Mouse (Mus musculus) lung, postnatal 0 days (tissue): ENCODE measurements at regions not wholly inside any gene's neighbourhood (a gene's known extent, or its start where the extent isn't known, plus 50 kb on each side); places are given as distances from the start of the nearest gene placed in this dataset.
A peak's percentile ranks its signal among the peaks of the same experiment; 100 is the strongest.

Experiments
- ATAC-seq: fragments of 200-750 bp; cut with Nextera tagmentation; 2 replicates; pipeline ENCODE4 v1.8.0; 2017; ENCODE audit warnings: moderate library complexity
- DNase-seq: peaks from one replicate; pipeline ENCODE4 v3.0.0-alpha.2; 2016; ENCODE audit warnings: low spot score
- H3K27ac ChIP-seq: fragments of 300-500 bp; sonication (generic); 2 replicates; pipeline ENCODE4 v1.5.1; 2014; ENCODE audit warnings: antibody characterized with exemption, mild to moderate bottlenecking, low read length, mixed read lengths
- H3K27me3 ChIP-seq: fragments of 300-500 bp; sonication (generic); replicated peaks from 2 replicates; pipeline ENCODE4 v1.6.1; 2014; ENCODE audit warnings: low read length, mixed read lengths; ENCODE audit not compliant: insufficient read depth
- H3K36me3 ChIP-seq: fragments of 300-500 bp; sonication (generic); 2 replicates; pipeline ENCODE4 v1.6.1; 2014; ENCODE audit warnings: low read length, mixed read lengths; ENCODE audit not compliant: insufficient read depth
- H3K4me1 ChIP-seq: fragments of 300-500 bp; sonication (generic); 2 replicates; pipeline ENCODE4 v1.6.1; 2014; ENCODE audit warnings: antibody characterized with exemption, low read depth, low read length, mixed read lengths; ENCODE audit not compliant: insufficient read depth
- H3K4me2 ChIP-seq: fragments of 300-500 bp; sonication (generic); replicated peaks from 2 replicates; pipeline ENCODE4 v1.6.1; 2014; ENCODE audit warnings: low read depth, mild to moderate bottlenecking, low read length, moderate library complexity, mixed read lengths
- H3K4me3 ChIP-seq: fragments of 300-500 bp; sonication (generic); 2 replicates; pipeline ENCODE4 v1.5.1; 2014; ENCODE audit warnings: low read depth, low read length
- H3K9ac ChIP-seq: fragments of 300-500 bp; sonication (generic); replicated peaks from 2 replicates; pipeline ENCODE4 v1.6.1; 2014; ENCODE audit warnings: low read depth, mild to moderate bottlenecking
- H3K9me3 ChIP-seq: fragments of 300-500 bp; sonication (generic); 2 replicates; pipeline ENCODE4 v1.6.1; 2016; ENCODE audit warnings: low read length, mixed read lengths
- CTCF ChIP-seq: IDR thresholded peaks from 2 replicates; pipeline ENCODE4 v1.5.1; 2016; ENCODE audit warnings: antibody characterized with exemption, mild to moderate bottlenecking
- EP300 ChIP-seq: IDR thresholded peaks from 2 replicates; pipeline ENCODE4 v1.6.1; 2016; ENCODE audit warnings: antibody characterized with exemption, mild to moderate bottlenecking, control low read depth
- WGBS: fragments of 180-500 bp; shearing (Covaris S2); extraction: QIAGEN DNeasy Blood & Tissue Kit; methylation state at CpG from one replicate; pipeline ENCODE4 v1.1.7; 2014; 5-methylcytosine and 5-hydroxymethylcytosine counted together

GRCm38 (mm10) chr1:63910765-63911164 is 141.7 kb upstream of the 4933402D24Rik start:
- ATAC-seq (no peak), DNase-seq (no peak)
- TF ChIP-seq CTCF (no peak), EP300 (no peak)
- Histone ChIP-seq H3K4me3 (no peak overlapping the region), H3K36me3 (no peaks in the 10 kb centered on the region), H3K4me2 (no peak overlapping the region), H3K4me1 (no peaks in the 10 kb centered on the region), H3K27ac (no peak overlapping the region), H3K9ac (no peak overlapping the region), H3K27me3 (no peaks in the 10 kb centered on the region), H3K9me3 (no peaks in the 10 kb centered on the region)
- WGBS, result 66% methylated on average over 3 of the region's 3 CpGs

- no peak for ATAC-seq
- Histone ChIP-seq H3K36me3 (no peaks in the 10 kb centered on the region), H3K9ac (no peak overlapping the region), H3K27ac (no peak overlapping the region), H3K27me3 (no peaks in the 10 kb centered on the region), H3K4me1 (no peaks in the 10 kb centered on the region), H3K4me2 (no peak overlapping the region), H3K4me3 (no peak overlapping the region), H3K9me3 (no peaks in the 10 kb centered on the region)
- 87% methylated on average over 2 of the region's 2 CpGs for WGBS
- TF ChIP-seq EP300, result no peak
- TF ChIP-seq CTCF, result no peak
- DNase-seq, result no peak
Observed at GRCm38 (mm10) chr1:63909191-63909590, 140.1 kb upstream of the 4933402D24Rik start.

GRCm38 (mm10) chr1:63903620-63904019 is 134.6 kb upstream of the 4933402D24Rik start:
- H3K9ac ChIP-seq, result no peak overlapping the region
- DNase-seq (no peak), ATAC-seq (no peak)
- no peaks in the 10 kb centered on the region for H3K4me1 ChIP-seq
- no peak overlapping the region for H3K4me2 ChIP-seq
- H3K27ac ChIP-seq, result no peak overlapping the region
- H3K4me3 ChIP-seq, result no peak overlapping the region
- H3K27me3 ChIP-seq, result no peaks in the 10 kb centered on the region
- 67% methylated on average over 4 of the region's 4 CpGs for WGBS
- no peaks in the 10 kb centered on the region for H3K9me3 ChIP-seq
- TF ChIP-seq CTCF, result no peak
- TF ChIP-seq EP300, result no peak
- H3K36me3 ChIP-seq, result no peaks in the 10 kb centered on the region

GRCm38 (mm10) chr1:63903201-63903600 is 134.1 kb upstream of the 4933402D24Rik start:
- Histone ChIP-seq H3K9me3 (no peaks in the 10 kb centered on the region), H3K4me2 (no peak overlapping the region), H3K4me3 (no peak overlapping the region), H3K27ac (no peak overlapping the region), H3K27me3 (no peaks in the 10 kb centered on the region), H3K9ac (no peak overlapping the region), H3K36me3 (no peaks in the 10 kb centered on the region), H3K4me1 (no peaks in the 10 kb centered on the region)
- DNase-seq (peak; percentile 12), ATAC-seq (no peak)
- TF ChIP-seq EP300, result no peak
- no peak for TF ChIP-seq CTCF
- WGBS, result 44% methylated on average over 3 of the region's 3 CpGs

GRCm38 (mm10) chr1:63902391-63902790 is 133.3 kb upstream of the 4933402D24Rik start:
- Histone ChIP-seq H3K4me2 (no peak overlapping the region), H3K4me3 (no peak overlapping the region), H3K9ac (no peak overlapping the region), H3K36me3 (no peaks in the 10 kb centered on the region), H3K9me3 (no peaks in the 10 kb centered on the region), H3K27me3 (no peaks in the 10 kb centered on the region), H3K4me1 (no peaks in the 10 kb centered on the region), H3K27ac (no peak overlapping the region)
- WGBS, result 42% methylated on average over 1 of the region's 1 CpGs
- DNase-seq (peak; percentile 14), ATAC-seq (no peak)
- TF ChIP-seq CTCF, result no peak
- no peak for TF ChIP-seq EP300

GRCm38 (mm10) chr1:63899631-63900577 is 130.8 kb upstream of the 4933402D24Rik start:
- Histone ChIP-seq H3K27ac (no peak overlapping the region), H3K27me3 (no peaks in the 10 kb centered on the region), H3K4me2 (no peak overlapping the region), H3K36me3 (no peaks in the 10 kb centered on the region), H3K4me1 (no peaks in the 10 kb centered on the region), H3K9me3 (no peaks in the 10 kb centered on the region), H3K4me3 (no peak overlapping the region), H3K9ac (no peak overlapping the region)
- ATAC-seq, result no peak
- 80% methylated on average over 10 of the region's 10 CpGs for WGBS
- TF ChIP-seq CTCF, result no peak
- no peak for TF ChIP-seq EP300
- no peak for DNase-seq
